Mouse (Mus musculus) limb, embryonic 11.5 days (tissue): Measurements from ENCODE around the gene Fam122a. TPM values are rescaled to one million over a fixed set of nuclear protein-coding genes. Genes with fewer than 3 reads are reported as not detected.

Experiments used
- ATAC-seq: fragments of 200-750 bp; cut with Nextera tagmentation; 2 replicates; pipeline ENCODE4 v1.8.0; 2017; ENCODE audit warnings: low read depth; ENCODE audit not compliant: insufficient number of reproducible peaks, low FRiP score, low TSS enrichment
- DNase-seq: peaks from one replicate; pipeline ENCODE4 v3.0.0-alpha.2; 2015; ENCODE audit warnings: low spot score
- H3K27ac ChIP-seq: fragments of 300-500 bp; sonication (generic); replicated peaks from 2 replicates; pipeline ENCODE4 v1.5.1; 2014; ENCODE audit warnings: low read depth, mild to moderate bottlenecking, low read length
- H3K27me3 ChIP-seq: fragments of 300-500 bp; sonication (generic); 2 replicates; pipeline ENCODE4 v1.6.1; 2014; ENCODE audit warnings: mild to moderate bottlenecking, low read length, mixed read lengths; ENCODE audit not compliant: control insufficient read depth, insufficient read depth
- H3K36me3 ChIP-seq: fragments of 300-500 bp; sonication (generic); 2 replicates; pipeline ENCODE4 v1.6.1; 2014; ENCODE audit warnings: mild to moderate bottlenecking, low read length, moderate library complexity, mixed read lengths; ENCODE audit not compliant: control insufficient read depth, insufficient read depth
- H3K4me1 ChIP-seq: fragments of 300-500 bp; sonication (generic); 2 replicates; pipeline ENCODE4 v1.6.1; 2014; ENCODE audit warnings: low read length, mixed read lengths; ENCODE audit not compliant: control insufficient read depth, insufficient read depth
- H3K4me2 ChIP-seq: fragments of 300-500 bp; sonication (generic); 2 replicates; pipeline ENCODE4 v1.6.1; 2014; ENCODE audit warnings: low read depth, mild to moderate bottlenecking, moderate library complexity; ENCODE audit not compliant: severe bottlenecking
- H3K4me3 ChIP-seq: fragments of 300-500 bp; sonication (generic); 2 replicates; pipeline ENCODE4 v1.5.1; 2014; ENCODE audit warnings: low read depth, low read length
- H3K9ac ChIP-seq: fragments of 300-500 bp; sonication (generic); 2 replicates; pipeline ENCODE4 v1.6.1; 2014; ENCODE audit warnings: mild to moderate bottlenecking, low read length
- H3K9me3 ChIP-seq: fragments of 300-500 bp; sonication (generic); 2 replicates; pipeline ENCODE4 v1.6.1; 2016; ENCODE audit warnings: low read length; ENCODE audit not compliant: control insufficient read depth
- WGBS: fragments of 180-500 bp; shearing (Covaris S2); extraction: QIAGEN DNeasy Blood & Tissue Kit; methylation state at CpG from one replicate; pipeline ENCODE4 v1.1.7; 2014; 5-methylcytosine and 5-hydroxymethylcytosine counted together
- polyA plus RNA-seq: library from polyadenylated mRNA; unstranded; fragments of >200 nt; fragmentation: Nextera tagmentation; extraction: Ambion mirVana; gene quantifications from 2 replicates; pipeline ENCODE4 v1.2.1, GENCODE M21; 2014

Fam122a gene
- polyA plus RNA-seq = 43.3 and 44.4 TPM in 2 replicates

GRCm38 (mm10) chr19:24476929-24477882 lies at the start of gene Fam122a:
Gene Fam122a (minus strand): TSS chr19:24477356.
- DNase-seq = peak; percentile 94
- Histone ChIP-seq H3K4me1 (no peaks in the 10 kb centered on the region; the same call in 1 of the 2 replicates), H3K27me3 (no peaks in the 10 kb centered on the region), H3K4me2 (peak within 1 kb of the TSS; percentile 84), H3K27ac (peak within 1 kb of the TSS; percentile 30), H3K9ac (peak within 1 kb of the TSS; percentile 70), H3K9me3 (no peaks in the 10 kb centered on the region), H3K4me3 (peak within 1 kb of the TSS; percentile 79), H3K36me3 (no peaks in the 10 kb centered on the region; the same call in 1 of the 2 replicates)
- under 1% methylated on average over 88 of the region's 92 CpGs for WGBS
- peak; percentile 93 for ATAC-seq

- no peaks in the 10 kb centered on the region for H3K9me3 ChIP-seq
- H3K4me2 ChIP-seq = no peak overlapping the region
- no peaks in the 10 kb centered on the region for H3K4me1 ChIP-seq
- no peaks in the 10 kb centered on the region for H3K36me3 ChIP-seq
- 72% methylated on average over 15 of the region's 15 CpGs for WGBS
- H3K9ac ChIP-seq = no peak overlapping the region
- ATAC-seq (no peak), DNase-seq (no peak)
- H3K27me3 ChIP-seq = no peaks in the 10 kb centered on the region
- no peak overlapping the region for H3K4me3 ChIP-seq
- no peak overlapping the region for H3K27ac ChIP-seq
These were observed 46.5 kb upstream of the Fam122a start for GRCm38 (mm10) chr19:24523476-24524313.

GRCm38 (mm10) chr19:24521997-24522396 lies 44.8 kb upstream of the Fam122a start:
- no peaks in the 10 kb centered on the region for H3K4me1 ChIP-seq
- no peak overlapping the region for H3K4me3 ChIP-seq
- H3K9ac ChIP-seq = no peak overlapping the region
- H3K27me3 ChIP-seq = no peaks in the 10 kb centered on the region
- no peak for DNase-seq
- no peak for ATAC-seq
- H3K9me3 ChIP-seq = no peaks in the 10 kb centered on the region
- no peak overlapping the region for H3K27ac ChIP-seq
- no peak overlapping the region for H3K4me2 ChIP-seq
- no peaks in the 10 kb centered on the region for H3K36me3 ChIP-seq
- WGBS = 89% methylated on average over 7 of the region's 7 CpGs

- ATAC-seq (no peak), DNase-seq (no peak)
- H3K27me3 ChIP-seq = no peaks in the 10 kb centered on the region
- H3K9ac ChIP-seq = no peak overlapping the region
- WGBS = 69% methylated on average over 9 of the region's 9 CpGs
- H3K4me2 ChIP-seq = no peak overlapping the region
- H3K4me1 ChIP-seq = no peaks in the 10 kb centered on the region
- no peak overlapping the region for H3K4me3 ChIP-seq
- H3K27ac ChIP-seq = no peak overlapping the region
- no peaks in the 10 kb centered on the region for H3K36me3 ChIP-seq
- H3K9me3 ChIP-seq = no peaks in the 10 kb centered on the region
These were observed 44.0 kb upstream of the Fam122a start for GRCm38 (mm10) chr19:24521146-24521545.

GRCm38 (mm10) chr19:24519732-24520409 lies 42.7 kb upstream of the Fam122a start:
- Histone ChIP-seq H3K9me3 (no peaks in the 10 kb centered on the region), H3K36me3 (no peaks in the 10 kb centered on the region), H3K27me3 (no peaks in the 10 kb centered on the region), H3K4me3 (no peak overlapping the region), H3K4me2 (no peak overlapping the region), H3K27ac (no peak overlapping the region), H3K9ac (no peak overlapping the region), H3K4me1 (no peaks in the 10 kb centered on the region)
- DNase-seq (no peak), ATAC-seq (no peak)
- 92% methylated on average over 6 of the region's 6 CpGs for WGBS

GRCm38 (mm10) chr19:24518384-24518783 lies 41.2 kb upstream of the Fam122a start:
- no peak overlapping the region for H3K27ac ChIP-seq
- H3K9ac ChIP-seq = no peak overlapping the region

DNA sequence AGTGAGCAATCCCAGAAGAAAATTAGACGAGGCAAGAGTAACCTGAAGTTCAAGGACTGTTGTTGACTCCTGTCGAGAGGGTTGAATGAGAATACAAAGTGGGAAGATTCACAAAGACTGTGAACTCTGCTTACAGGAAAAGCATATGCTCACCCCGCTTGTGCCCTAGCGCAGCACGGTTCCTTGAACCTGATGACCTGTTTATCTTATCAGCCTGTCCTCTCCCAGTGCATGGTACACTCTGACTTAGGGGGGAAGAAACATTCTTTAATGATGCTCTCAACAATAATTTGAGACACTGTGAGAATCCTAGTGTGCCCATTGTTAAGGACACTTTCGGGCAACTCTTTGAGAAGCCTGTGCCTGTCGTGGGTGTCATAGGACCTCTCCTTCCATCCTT lies 39.9 kb upstream of the Fam122a start:
- Histone ChIP-seq H3K9me3 (no peaks in the 10 kb centered on the region), H3K27me3 (no peaks in the 10 kb centered on the region), H3K36me3 (no peaks in the 10 kb centered on the region), H3K4me3 (no peak overlapping the region), H3K9ac (no peak overlapping the region), H3K4me1 (no peaks in the 10 kb centered on the region), H3K4me2 (no peak overlapping the region), H3K27ac (no peak overlapping the region)
- no peak for DNase-seq
- ATAC-seq = no peak
- WGBS = 86% methylated on average over 7 of the region's 7 CpGs

More at GRCm38 (mm10) chr19:24518384-24518783, 41.2 kb upstream of the Fam122a start:
- H3K27me3 ChIP-seq = no peaks in the 10 kb centered on the region
- ATAC-seq = no peak
- DNase-seq = no peak
- H3K36me3 ChIP-seq = no peaks in the 10 kb centered on the region
- no peak overlapping the region for H3K4me2 ChIP-seq
- no peaks in the 10 kb centered on the region for H3K9me3 ChIP-seq
- H3K4me3 ChIP-seq = no peak overlapping the region
- no peaks in the 10 kb centered on the region for H3K4me1 ChIP-seq

DNA sequence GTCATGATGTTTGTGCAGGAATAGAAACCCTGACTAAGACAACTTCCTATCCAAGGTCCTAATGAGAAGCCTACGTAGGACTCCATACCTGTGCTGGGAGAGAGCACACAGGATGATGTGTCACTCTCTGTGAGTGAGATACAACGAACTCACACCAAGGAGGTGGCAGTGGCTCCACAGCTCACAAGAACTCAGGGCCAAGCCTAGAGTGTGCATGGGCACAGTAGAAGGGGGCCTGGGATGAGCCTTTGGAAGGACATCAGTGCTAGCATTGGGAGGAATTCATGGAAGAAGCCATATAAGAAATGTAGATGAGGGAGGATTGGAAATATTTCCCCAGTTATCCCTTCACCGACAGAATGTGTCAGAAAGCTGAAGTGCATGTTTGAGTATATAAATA lies 38.8 kb upstream of the Fam122a start:
- H3K27me3 ChIP-seq = no peaks in the 10 kb centered on the region
- ATAC-seq (no peak), DNase-seq (no peak)
- H3K27ac ChIP-seq = no peak overlapping the region
- no peak overlapping the region for H3K4me3 ChIP-seq
- no peaks in the 10 kb centered on the region for H3K36me3 ChIP-seq
- H3K9ac ChIP-seq = no peak overlapping the region
- 91% methylated on average over 3 of the region's 3 CpGs for WGBS
- H3K4me2 ChIP-seq = no peak overlapping the region
- no peaks in the 10 kb centered on the region for H3K9me3 ChIP-seq
- no peaks in the 10 kb centered on the region for H3K4me1 ChIP-seq
